Mouse (Mus musculus) heart, embryonic 13.5 days (tissue): ENCODE measurements around the gene Hnrnpll. TPM values are rescaled to one million over a fixed set of nuclear protein-coding genes. Genes with fewer than 3 reads are reported as not detected.

Source experiments
- ATAC-seq: fragments of 200-750 bp; cut with Nextera tagmentation; 2 replicates; pipeline ENCODE4 v1.8.0; 2017; ENCODE audit warnings: moderate TSS enrichment; ENCODE audit not compliant: insufficient number of reproducible peaks, low FRiP score, low TSS enrichment; ENCODE audit errors: extremely low read depth
- H3K27ac ChIP-seq: fragments of 300-500 bp; sonication (generic); replicated peaks from 2 replicates; pipeline ENCODE4 v1.5.1; 2015; ENCODE audit warnings: moderate library complexity, mild to moderate bottlenecking, inconsistent platforms
- H3K27me3 ChIP-seq: fragments of 300-500 bp; sonication (generic); replicated peaks from 2 replicates; pipeline ENCODE4 v1.6.1; 2015; ENCODE audit warnings: mild to moderate bottlenecking, inconsistent platforms
- H3K36me3 ChIP-seq: fragments of 300-500 bp; sonication (generic); 2 replicates; pipeline ENCODE4 v1.6.1; 2015; ENCODE audit warnings: mild to moderate bottlenecking, inconsistent platforms
- H3K4me1 ChIP-seq: fragments of 300-500 bp; sonication (generic); 2 replicates; pipeline ENCODE4 v1.6.1; 2015; ENCODE audit warnings: inconsistent platforms
- H3K4me2 ChIP-seq: fragments of 300-500 bp; sonication (generic); 2 replicates; pipeline ENCODE4 v1.6.1; 2015; ENCODE audit warnings: inconsistent platforms, mild to moderate bottlenecking, moderate library complexity
- H3K4me3 ChIP-seq: fragments of 300-500 bp; sonication (generic); 2 replicates; pipeline ENCODE4 v1.5.1; 2015; ENCODE audit warnings: moderate library complexity, mild to moderate bottlenecking, inconsistent platforms
- H3K9ac ChIP-seq: fragments of 300-500 bp; sonication (generic); 2 replicates; pipeline ENCODE4 v1.6.1; 2015; ENCODE audit warnings: inconsistent platforms, mild to moderate bottlenecking, moderate library complexity
- H3K9me3 ChIP-seq: fragments of 300-500 bp; sonication (generic); 2 replicates; pipeline ENCODE4 v1.6.1; 2016; ENCODE audit warnings: inconsistent platforms
- WGBS: fragments of 180-500 bp; shearing (Covaris S2); methylation state at CpG from one replicate; pipeline ENCODE4 v1.1.7; 2015; ENCODE audit warnings: mixed read lengths; 5-methylcytosine and 5-hydroxymethylcytosine counted together
- polyA plus RNA-seq: library from polyadenylated mRNA; unstranded; fragments of >200 nt; fragmentation: Nextera tagmentation; extraction: Ambion mirVana; gene quantifications from 2 replicates; pipeline ENCODE4 v1.2.1, GENCODE M21; 2015

Gene Hnrnpll
- 39.9 and 40.3 TPM in 2 replicates for polyA plus RNA-seq

GRCm38 (mm10) chr17:80061783-80062619 is at the start of gene Hnrnpll:
Gene Hnrnpll (minus strand): TSS chr17:80062334.
- peaks cover 43% of the 10 kb centered on the region for H3K4me1 ChIP-seq
- peak within 1 kb of the TSS; percentile 100 for H3K9ac ChIP-seq
- peaks cover 7% of the 10 kb centered on the region; the same call in 1 of the 2 replicates for H3K36me3 ChIP-seq
- H3K27ac ChIP-seq = peak within 1 kb of the TSS; percentile 100
- peak within 1 kb of the TSS; percentile 98 for H3K4me3 ChIP-seq
- peak within 1 kb of the TSS; percentile 91 for H3K4me2 ChIP-seq
- ATAC-seq = peak; percentile 93
- H3K27me3 ChIP-seq = no peaks in the 10 kb centered on the region
- WGBS = under 1% methylated on average over 80 of the region's 97 CpGs
- no peaks in the 10 kb centered on the region for H3K9me3 ChIP-seq

- Histone ChIP-seq H3K36me3 (no peaks in the 10 kb centered on the region), H3K4me1 (no peaks in the 10 kb centered on the region), H3K9ac (no peak overlapping the region), H3K4me2 (no peak overlapping the region), H3K27ac (no peak overlapping the region), H3K27me3 (no peaks in the 10 kb centered on the region), H3K9me3 (no peaks in the 10 kb centered on the region), H3K4me3 (no peak overlapping the region)
- WGBS = 72% methylated on average over 10 of the region's 10 CpGs
- no peak for ATAC-seq
Observed at GRCm38 (mm10) chr17:80105348-80105978, 43.3 kb upstream of the Hnrnpll start.

GRCm38 (mm10) chr17:80099823-80100222 is 37.7 kb upstream of the Hnrnpll start:
- no peaks in the 10 kb centered on the region for H3K9me3 ChIP-seq
- 74% methylated on average over 6 of the region's 6 CpGs for WGBS
- no peak overlapping the region for H3K27ac ChIP-seq
- H3K4me3 ChIP-seq = no peak overlapping the region
- H3K4me2 ChIP-seq = no peak overlapping the region
- 0 out of 2 replicates have a peak, but pooled peaks cover 8% of the 10 kb centered on the region for H3K4me1 ChIP-seq
- H3K36me3 ChIP-seq = no peaks in the 10 kb centered on the region
- no peak overlapping the region for H3K9ac ChIP-seq
- no peak for ATAC-seq
- H3K27me3 ChIP-seq = 0 out of 2 replicates have a peak, but pooled peaks cover 4% of the 10 kb centered on the region

- Histone ChIP-seq H3K36me3 (no peaks in the 10 kb centered on the region), H3K4me3 (no peak overlapping the region), H3K9me3 (no peaks in the 10 kb centered on the region), H3K27ac (no peak overlapping the region), H3K4me1 (0 out of 2 replicates have a peak, but pooled peaks cover 8% of the 10 kb centered on the region), H3K9ac (no peak overlapping the region), H3K4me2 (no peak overlapping the region), H3K27me3 (0 out of 2 replicates have a peak, but pooled peaks cover 4% of the 10 kb centered on the region)
- ATAC-seq = no peak
- WGBS = 61% methylated on average over 2 of the region's 2 CpGs
Observed at GRCm38 (mm10) chr17:80097221-80097620, 35.1 kb upstream of the Hnrnpll start.

- H3K9me3 ChIP-seq = no peaks in the 10 kb centered on the region
- 0 out of 2 replicates have a peak, but pooled peaks cover 4% of the 10 kb centered on the region for H3K27me3 ChIP-seq
- H3K9ac ChIP-seq = no peak overlapping the region
- H3K27ac ChIP-seq = no peak overlapping the region
- no peak for ATAC-seq
- no peak overlapping the region for H3K4me3 ChIP-seq
- H3K4me1 ChIP-seq = 0 out of 2 replicates have a peak, but pooled peaks cover 8% of the 10 kb centered on the region
- 88% methylated on average over 8 of the region's 8 CpGs for WGBS
- H3K36me3 ChIP-seq = no peaks in the 10 kb centered on the region
- H3K4me2 ChIP-seq = no peak overlapping the region
Observed at GRCm38 (mm10) chr17:80096720-80097114, 34.6 kb upstream of the Hnrnpll start.

GRCm38 (mm10) chr17:80096043-80096719 is 34.0 kb upstream of the Hnrnpll start:
- Histone ChIP-seq H3K4me2 (peak overlapping the region; percentile 60), H3K4me3 (peak overlapping the region; percentile 29), H3K36me3 (no peaks in the 10 kb centered on the region), H3K9me3 (no peaks in the 10 kb centered on the region), H3K27me3 (0 out of 2 replicates have a peak, but pooled peaks cover 4% of the 10 kb centered on the region), H3K4me1 (0 out of 2 replicates have a peak, but pooled peaks cover 8% of the 10 kb centered on the region), H3K27ac (no peak overlapping the region), H3K9ac (peak overlapping the region; percentile 33)
- no peak for ATAC-seq
- WGBS = 16% methylated on average over 20 of the region's 20 CpGs

- Histone ChIP-seq H3K27me3 (0 out of 2 replicates have a peak, but pooled peaks cover 4% of the 10 kb centered on the region), H3K27ac (no peak overlapping the region), H3K4me3 (peak overlapping the region; percentile 29; the same call in 1 of the 2 replicates), H3K4me2 (peak overlapping the region; percentile 60), H3K4me1 (0 out of 2 replicates have a peak, but pooled peaks cover 8% of the 10 kb centered on the region), H3K9me3 (no peaks in the 10 kb centered on the region), H3K9ac (peak overlapping the region; percentile 33), H3K36me3 (no peaks in the 10 kb centered on the region)
- ATAC-seq = no peak
- WGBS = 77% methylated on average over 9 of the region's 9 CpGs
Observed at GRCm38 (mm10) chr17:80095254-80095899, 33.2 kb upstream of the Hnrnpll start.

- H3K27ac ChIP-seq = no peak overlapping the region
- H3K4me2 ChIP-seq = no peak overlapping the region
- no peak for ATAC-seq
- 39% methylated on average over 6 of the region's 6 CpGs for WGBS
- no peaks in the 10 kb centered on the region for H3K36me3 ChIP-seq
- H3K9me3 ChIP-seq = no peaks in the 10 kb centered on the region
- H3K9ac ChIP-seq = no peak overlapping the region
- H3K27me3 ChIP-seq = no peaks in the 10 kb centered on the region
- no peak overlapping the region for H3K4me3 ChIP-seq
- 0 out of 2 replicates have a peak, but pooled peaks cover 8% of the 10 kb centered on the region for H3K4me1 ChIP-seq
Observed at GRCm38 (mm10) chr17:80091879-80092549, 29.9 kb upstream of the Hnrnpll start.

GRCm38 (mm10) chr17:80090551-80090950 is 28.4 kb upstream of the Hnrnpll start:
- Histone ChIP-seq H3K9me3 (peaks cover 2% of the 10 kb centered on the region; the same call in 1 of the 2 replicates), H3K9ac (no peak overlapping the region), H3K36me3 (no peaks in the 10 kb centered on the region), H3K4me2 (no peak overlapping the region), H3K4me1 (0 out of 2 replicates have a peak, but pooled peaks cover 3% of the 10 kb centered on the region), H3K27me3 (no peaks in the 10 kb centered on the region), H3K4me3 (no peak overlapping the region), H3K27ac (no peak overlapping the region)
- ATAC-seq = no peak
- 60% methylated on average over 4 of the region's 4 CpGs for WGBS

GRCm38 (mm10) chr17:80088168-80088567 is 26.0 kb upstream of the Hnrnpll start:
- Histone ChIP-seq H3K9ac (no peak overlapping the region), H3K4me1 (peaks cover 8% of the 10 kb centered on the region; the same call in 1 of the 2 replicates), H3K27me3 (no peaks in the 10 kb centered on the region), H3K4me2 (no peak overlapping the region), H3K9me3 (peaks cover 7% of the 10 kb centered on the region), H3K36me3 (no peaks in the 10 kb centered on the region), H3K27ac (no peak overlapping the region), H3K4me3 (no peak overlapping the region)
- 82% methylated on average over 3 of the region's 3 CpGs for WGBS
- no peak for ATAC-seq
